Mouse (Mus musculus) left cerebral cortex, adult 9 months (tissue): ENCODE measurements around the gene Nme7.

Experiments used
- DNase-seq, 2 experiments: peaks; one replicate each; pipeline ENCODE4 v3.0.0; 2022; ENCODE audit warnings: low spot score in 2 of 2

The Nme7 gene

DNA sequence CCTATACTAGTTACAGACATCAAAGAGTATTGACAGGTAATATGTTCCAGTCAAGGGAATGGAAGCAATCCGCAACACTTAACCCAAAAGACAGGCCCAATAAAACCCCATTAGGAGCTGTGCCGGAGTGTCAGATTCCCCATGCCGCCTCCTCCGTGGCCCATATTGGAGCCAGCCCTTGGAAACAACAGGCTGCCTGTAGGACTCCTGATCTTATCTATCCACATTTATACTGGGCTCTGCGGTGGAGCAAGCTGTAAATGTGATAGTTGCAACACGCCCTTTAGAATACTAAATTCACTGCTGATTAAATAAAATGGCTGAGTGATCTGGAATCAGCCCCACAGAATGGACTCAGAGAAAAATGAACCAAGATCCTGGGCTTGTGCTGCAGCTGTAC is 130.1 kb downstream of the Nme7 start:
- no peak for DNase-seq

- DNase-seq = no peak
These were observed 132.8 kb downstream of the Nme7 start for GRCm38 (mm10) chr1:164436749-164437148.

DNA sequence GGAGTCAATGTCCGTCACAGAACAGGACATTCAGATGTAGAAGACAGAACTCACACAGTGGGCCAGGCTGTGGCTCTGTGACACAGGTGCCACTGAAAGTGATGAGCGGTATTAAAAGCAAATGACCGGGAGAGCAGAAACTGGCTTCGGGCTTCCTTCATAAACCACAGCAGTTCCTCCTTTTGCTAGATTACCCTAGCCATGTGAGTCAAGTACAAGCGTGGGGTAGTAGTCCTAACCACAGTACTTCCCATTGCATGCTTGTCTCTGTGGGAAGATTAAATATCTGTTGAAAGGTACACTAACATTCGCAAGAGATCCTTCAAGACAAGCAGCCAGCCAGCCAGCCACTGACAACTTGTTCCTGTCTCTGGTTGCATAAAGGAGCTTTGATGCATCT is 136.3 kb downstream of the Nme7 start:
- DNase-seq = no peak

- DNase-seq = no peak
These were observed 136.9 kb downstream of the Nme7 start for GRCm38 (mm10) chr1:164440708-164441407.

DNA sequence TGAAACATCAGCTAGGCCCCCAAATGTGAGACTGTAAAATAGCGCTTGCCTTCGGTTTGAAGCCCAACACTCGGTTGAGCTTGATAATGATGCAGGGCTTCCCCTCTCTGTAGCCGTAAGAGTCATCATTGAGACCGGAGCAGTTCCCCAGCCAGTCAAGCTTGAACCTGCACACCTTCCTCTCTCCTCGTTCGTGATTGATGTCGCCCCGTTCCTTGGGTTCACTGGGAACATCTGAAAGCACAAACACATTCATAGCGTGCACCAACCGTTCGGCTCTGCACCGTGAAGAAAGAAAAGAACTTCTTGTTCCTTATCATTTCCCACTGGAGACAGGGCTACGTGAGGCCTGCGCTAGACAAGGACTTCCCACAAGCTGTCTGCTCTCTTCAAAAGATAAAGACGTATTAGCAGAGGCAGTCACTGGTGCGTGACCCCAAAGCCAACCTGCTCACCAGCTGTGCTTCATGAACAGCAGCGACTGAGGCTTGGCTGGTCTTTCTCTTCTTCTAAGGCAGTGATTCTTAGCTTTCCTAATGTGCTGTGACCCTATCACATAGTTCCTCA is 137.6 kb downstream of the Nme7 start:
- no peak for DNase-seq

- no peak for DNase-seq
These were observed 141.8 kb downstream of the Nme7 start for GRCm38 (mm10) chr1:164445620-164446162.

DNA sequence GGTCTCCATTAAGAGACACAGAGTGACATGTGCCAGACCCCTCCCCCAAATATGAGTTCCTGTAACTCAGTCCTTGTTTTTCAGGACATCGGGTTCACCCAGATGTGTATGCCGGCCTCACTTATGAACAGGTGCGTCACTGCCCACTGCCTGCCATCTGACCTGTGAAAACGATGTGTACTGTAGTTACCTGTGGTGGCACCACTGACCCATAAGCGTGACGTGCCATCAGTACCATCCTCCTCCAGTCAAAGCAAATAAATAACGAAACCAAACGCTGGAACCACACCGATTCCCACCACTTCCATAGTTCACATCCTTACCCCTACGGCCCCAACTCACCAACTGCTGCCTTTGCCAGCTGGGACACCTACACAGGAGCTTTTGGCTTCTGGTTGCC is 142.6 kb downstream of the Nme7 start:
- no peak for DNase-seq

DNA sequence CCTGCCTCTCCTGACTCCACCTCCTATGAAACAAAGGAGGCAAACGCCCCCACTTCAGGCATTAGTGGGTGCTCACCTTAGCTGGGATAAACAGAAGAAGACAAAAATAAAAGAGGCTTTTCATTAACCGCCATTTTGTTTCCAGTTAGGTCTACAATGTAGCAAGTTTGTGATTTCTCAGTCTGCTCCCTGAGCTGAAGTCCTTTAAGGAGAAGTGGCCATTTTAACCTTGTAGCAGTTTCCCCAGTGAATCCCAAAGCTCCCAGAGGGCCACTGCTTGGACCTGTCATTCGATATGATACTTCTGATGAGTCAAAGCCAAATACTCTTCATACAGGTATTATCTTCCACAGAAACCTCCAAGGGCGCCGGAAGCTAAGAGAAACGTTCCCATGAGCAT is 143.6 kb downstream of the Nme7 start:
- DNase-seq = no peak

DNA sequence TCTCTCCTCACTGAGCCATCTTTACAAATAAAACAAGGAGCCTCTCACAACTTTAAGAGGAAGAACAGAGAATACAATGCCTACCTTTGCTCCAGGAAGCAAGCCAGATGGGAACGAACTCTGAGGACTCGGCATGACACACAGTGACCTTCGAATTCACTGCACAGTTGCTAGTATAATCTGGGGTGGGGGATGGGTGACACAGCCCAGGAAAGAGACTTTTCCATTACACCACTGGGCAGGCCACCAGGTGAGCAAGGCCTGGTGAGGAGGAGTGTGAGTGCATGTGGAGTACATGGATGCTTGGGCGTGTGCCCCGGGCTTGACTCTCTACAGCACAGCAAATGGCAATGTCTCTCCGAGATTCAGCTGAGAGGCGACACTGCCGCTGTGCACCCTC is 145.7 kb downstream of the Nme7 start:
- DNase-seq = no peak

DNA sequence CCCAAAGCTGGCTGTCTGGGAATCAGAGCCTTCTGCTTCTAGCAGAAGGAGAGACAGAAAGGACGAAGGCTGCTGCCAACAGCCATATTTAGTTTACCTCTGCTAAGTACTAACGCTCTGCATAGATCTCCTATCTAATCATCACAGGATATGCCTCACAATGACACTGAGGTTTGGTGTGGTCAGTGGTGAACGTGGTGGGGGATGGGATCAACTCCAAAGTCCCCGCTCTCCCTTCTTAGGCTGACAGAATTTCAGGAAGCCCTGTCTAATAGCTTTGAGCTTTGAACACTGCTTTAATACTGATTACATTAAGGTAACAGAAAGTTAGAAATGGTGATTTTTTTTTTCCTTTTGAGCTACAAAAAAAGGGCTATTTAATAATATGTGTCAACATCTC is 146.3 kb downstream of the Nme7 start:
- DNase-seq = no peak

DNA sequence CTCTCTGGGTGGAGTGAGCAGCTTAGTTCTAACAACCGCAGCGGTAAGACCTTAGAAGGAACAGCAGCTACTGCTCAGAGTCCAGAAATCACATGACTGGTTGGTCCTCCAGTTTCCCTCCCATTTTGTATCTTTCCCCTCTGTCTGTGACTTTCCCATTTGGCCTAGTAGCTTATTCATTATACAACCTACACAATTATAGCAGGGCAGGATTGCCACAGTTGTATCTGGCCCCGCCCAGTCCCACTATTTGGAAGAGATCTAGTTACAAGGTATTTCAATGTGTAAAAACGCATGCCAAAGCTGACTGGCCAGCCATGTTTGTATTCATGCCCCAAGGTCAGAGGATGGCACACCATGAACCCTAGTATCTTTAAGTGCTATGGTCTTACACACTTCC is 146.7 kb downstream of the Nme7 start:
- DNase-seq = no peak

DNA sequence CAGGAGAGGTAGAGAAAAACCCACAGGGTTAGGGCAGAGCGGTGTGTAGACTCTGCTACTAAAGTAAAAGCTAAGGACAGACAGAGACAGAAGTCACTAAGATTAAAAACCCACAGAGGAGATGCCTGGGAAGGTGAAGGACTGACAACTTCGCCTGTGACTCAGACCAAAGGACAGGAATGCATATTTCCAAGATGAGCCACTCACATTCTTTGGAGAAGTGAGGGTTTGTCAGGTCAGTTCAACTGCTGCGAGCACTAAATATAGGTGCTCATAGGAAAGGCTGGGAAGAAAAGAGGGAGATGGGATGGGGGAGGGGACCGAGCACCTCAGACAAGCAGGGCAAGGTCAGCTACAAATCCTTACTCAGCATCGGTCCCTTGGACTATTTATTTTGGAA is 147.4 kb downstream of the Nme7 start:
- no peak for DNase-seq

DNA sequence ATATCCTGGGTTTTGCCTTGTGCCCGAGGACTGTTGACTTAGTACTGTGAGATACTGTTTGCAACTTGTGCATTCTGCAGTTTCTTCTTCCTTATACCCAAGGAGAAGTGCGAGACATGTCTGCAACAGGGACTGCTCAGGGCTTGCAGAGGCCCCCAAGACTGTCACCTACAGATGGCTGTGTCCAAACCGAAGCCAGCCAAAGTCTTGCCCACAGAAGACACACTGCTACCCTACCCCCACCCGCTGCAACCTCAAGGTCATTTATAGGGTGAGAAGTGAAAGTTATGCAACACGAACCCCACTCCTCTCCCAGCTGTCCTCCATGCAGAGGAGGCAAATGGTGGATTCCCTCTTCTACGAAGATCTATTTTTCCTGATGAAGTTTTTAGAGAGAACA is 148.7 kb downstream of the Nme7 start:
- DNase-seq = no peak

DNA sequence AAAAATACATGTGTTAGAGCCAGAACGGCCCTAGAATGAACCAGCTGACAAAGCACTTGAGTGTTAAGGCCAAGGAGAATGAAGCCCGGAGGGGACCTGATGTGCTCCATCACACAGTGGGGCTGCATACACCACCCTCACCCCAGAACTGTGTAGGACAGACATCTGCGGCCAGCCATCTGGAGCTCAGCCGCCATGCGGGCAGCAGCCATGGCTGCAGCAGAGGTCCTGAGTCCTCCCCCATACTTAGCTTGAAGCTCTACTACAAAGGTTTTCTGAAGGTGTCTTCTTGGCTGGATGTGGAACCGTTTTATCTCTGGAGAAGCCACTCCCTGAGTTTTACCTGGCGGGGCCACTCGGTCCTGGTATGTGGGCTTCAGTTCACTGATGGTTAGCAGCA is 149.2 kb downstream of the Nme7 start:
- DNase-seq = no peak

DNA sequence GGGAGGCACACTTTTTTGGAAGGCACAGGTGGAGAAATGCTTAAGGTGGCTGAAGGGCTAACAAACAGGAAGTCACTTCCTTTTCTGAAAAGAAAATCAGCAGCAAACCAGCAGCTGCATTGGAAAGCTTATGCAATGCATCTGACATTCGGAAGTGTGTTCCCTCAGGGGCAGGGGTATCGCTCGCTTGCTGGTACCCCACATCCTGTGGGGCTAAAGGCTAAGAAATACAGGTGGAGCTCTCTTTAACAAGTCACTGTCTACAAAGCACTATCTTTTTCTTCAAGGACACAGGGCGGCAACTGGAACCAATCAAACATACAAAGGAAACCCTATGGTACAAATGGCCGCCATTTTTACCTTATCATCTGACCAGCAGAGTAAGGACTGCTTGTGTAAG is 149.8 kb downstream of the Nme7 start:
- peak in 1 of 2 experiments; percentile 9 for DNase-seq

DNA sequence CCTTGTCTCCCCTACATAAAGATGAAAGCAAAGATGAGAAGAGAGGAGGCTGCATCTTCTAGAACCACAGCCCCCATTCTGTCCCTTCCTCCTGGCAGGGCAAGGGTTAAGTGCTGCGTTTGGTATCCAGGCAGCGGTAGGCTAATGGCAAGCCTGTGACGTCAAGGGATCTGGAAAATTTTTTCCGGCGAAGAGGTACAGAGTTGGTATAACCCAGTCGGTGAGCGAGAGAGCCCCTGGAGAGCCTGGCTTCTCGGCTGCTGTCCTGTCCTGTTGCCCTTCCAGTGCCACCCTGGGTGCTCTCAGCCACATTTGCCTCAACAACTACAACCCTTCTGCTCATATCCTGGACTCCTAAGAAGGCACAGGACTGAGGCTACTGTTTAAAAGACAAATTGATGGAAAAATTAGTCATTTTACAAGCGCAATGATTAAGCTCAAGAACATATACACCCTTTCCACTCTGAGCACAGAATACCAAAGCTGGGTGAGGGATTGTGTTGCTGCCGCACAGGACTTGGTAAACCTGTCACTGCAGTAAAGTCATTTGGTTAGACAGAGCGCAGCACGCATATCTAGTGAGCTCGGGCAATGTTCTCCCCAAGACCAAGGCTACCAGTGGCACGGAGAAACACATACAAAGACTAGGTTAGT is 151.0 kb downstream of the Nme7 start:
- DNase-seq = peak in 1 of 2 experiments; percentile 76

DNA sequence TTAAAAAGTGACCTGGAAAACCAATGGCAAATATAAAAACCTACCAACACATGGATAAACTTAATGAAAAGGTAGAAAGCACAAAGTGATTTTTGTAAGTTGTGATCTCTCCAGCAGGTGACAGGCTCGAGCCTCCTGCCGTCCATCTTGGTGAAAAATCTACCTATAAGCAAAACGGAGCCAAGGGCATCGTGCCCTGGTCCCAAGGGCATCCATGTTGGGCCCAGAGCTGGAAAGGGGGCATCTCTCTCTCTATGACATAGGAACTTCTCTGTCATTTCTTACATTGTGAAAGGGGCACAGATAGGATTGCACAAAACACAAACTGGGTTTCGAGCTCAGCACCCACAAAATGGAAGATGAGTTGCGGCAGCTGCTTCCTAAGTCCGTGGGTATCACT is 151.7 kb downstream of the Nme7 start:
- peak in 1 of 2 experiments; percentile 43 for DNase-seq

GRCm38 (mm10) chr1:164456065-164456464 is 152.1 kb downstream of the Nme7 start:
- peak in 1 of 2 experiments; percentile 52 for DNase-seq

DNA sequence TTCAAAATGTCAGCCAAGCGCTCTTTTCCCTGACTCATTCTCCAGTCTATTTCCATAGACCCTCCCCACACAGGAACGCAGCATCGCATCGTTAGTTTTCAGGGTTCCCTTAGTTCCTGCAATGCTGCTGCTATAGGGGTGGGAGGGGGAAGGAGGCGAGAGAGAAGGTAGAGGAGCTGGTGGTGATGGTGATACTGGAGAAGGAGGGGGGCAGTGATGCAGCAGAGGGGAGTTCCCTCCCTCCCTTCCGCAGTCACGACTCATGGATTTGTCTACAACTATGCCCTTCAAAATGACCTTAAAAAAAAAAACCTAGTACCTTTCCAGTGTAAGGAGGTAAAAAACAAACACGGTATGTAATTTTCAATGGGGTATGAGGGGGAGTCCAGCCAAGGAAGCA is 152.8 kb downstream of the Nme7 start:
- DNase-seq = peak in 1 of 2 experiments; percentile 68

- DNase-seq = no peak
These were observed 153.8 kb downstream of the Nme7 start for GRCm38 (mm10) chr1:164457531-164458244.

- DNase-seq = peak; percentile 84 to 87
These were observed 154.3 kb downstream of the Nme7 start, which contains the start of gene Atp1b1 for GRCm38 (mm10) chr1:164458245-164458613. Atp1b1 (minus strand) TSS chr1:164458355.

DNA sequence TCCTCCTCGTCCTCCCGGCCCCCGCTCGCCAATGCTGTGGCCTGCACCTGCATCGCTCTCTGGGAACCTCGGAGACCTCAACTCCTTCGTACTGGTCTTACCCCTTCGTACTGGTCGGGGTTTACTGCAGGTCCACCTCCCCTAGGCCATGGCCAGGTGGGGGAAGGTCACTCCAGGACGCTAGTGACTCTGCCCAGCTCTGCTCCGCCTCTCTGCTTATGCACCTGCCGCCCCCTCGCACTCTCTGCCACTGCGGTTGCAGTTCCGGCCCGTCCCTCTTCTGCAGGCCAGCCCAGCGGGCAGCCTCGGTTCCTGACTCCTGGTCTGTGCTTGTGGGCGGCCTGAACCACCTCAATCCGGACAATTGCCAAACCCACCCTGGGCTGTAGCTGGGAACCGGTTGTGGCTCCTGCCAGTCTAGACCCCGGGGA is 154.7 kb downstream of the Nme7 start:
- DNase-seq = no peak
